Mouse (Mus musculus): ENCODE results near the gene Gkn3.

- TF ChIP-seq POLR2A (IDR thresholded peaks at IDR 0.05; ENCODE audit: insufficient read depth, low read depth, low read length) (no peak), CTCF (IDR thresholded peaks at IDR 0.05; ENCODE audit: insufficient read depth, low read depth, low read length) (no peak)
These were observed 12.7 kb upstream of the Gkn3 start for GRCm38 (mm10) chr6:87401456-87401855.

Data from olfactory bulb, adult 2 months (tissue).